Mouse (Mus musculus): ENCODE results near the gene N4bp2.

N4bp2 gene

DNA sequence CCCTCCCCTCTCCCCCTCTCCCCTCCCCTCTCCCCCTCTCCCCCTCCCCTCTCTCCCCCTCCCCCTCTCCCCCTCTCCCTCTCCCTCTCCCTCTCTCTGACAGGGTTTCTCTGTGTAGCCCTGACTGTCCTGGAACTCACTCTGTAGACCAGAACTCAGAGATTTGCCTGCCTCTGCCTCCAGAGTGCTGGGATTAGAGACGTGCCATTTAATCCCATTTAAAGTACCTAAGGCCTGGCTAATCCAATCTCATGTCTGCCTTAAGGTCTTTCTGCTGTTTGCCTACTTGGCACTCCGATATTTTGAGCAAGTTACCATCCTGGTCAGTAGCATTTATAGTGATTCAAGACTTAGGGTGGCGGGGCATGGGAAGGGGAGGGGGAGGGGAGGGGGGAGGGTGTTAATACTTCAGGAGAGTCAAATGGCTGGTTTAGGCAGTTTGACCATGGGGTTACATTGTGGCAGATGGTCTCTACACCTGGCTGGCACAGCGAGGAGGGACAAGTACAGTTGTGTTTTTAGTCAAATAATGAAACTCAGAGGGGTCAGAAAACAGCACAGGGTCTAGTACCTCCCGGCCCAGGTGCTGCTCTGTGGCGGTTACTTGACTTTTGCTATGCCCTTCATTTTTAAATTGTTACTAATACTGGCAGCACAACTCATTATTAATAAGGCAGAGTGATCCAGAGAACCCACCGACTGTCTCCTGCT is 99.1 kb downstream of the N4bp2 start:
- no peak for DNase-seq (ENCODE audit: low spot score in 2 of 2)

DNA sequence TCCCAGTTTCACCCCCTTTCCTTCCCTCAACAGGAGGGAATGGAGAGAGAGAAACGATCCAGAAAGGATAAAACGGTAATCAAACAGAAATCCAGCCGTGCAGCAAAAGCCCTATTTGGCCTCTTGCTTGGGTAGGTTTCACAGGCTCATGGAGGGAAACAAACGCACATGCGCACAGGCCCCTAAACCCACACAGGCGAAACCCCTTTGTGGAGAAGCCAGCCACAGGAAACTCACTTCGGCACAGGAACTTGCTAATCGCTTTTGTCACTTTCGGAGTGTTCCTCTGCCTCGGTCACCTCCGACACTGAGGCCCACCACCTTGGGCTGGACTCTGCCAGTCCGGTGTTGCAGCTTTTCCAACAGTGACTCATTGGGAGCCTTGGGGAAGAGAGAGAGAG is 100.0 kb downstream of the N4bp2 start:
- peak in 1 of 2 experiments; percentile 12 for DNase-seq (ENCODE audit: low spot score in 2 of 2)

DNA sequence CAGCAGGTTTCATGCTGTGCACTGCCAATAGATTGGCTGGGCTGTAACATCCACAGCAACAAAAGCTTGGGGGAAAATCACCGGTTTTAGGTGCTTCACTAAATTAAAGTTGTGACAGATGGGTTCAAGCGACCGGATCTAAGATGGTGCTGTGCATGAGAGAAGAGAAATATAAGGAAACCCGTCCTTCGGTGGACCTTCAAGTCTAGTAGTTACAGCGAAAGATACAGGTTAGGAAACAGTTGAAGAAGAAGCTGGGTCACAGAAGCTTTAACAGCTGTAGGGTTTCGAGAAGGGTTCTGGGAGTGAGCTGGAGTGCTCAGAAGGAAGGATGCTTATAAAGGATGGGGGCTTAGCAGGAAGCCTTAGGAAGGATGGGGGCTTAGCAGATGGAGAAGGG is 101.2 kb downstream of the N4bp2 start:
- no peak for DNase-seq (ENCODE audit: low spot score in 2 of 2)

DNA sequence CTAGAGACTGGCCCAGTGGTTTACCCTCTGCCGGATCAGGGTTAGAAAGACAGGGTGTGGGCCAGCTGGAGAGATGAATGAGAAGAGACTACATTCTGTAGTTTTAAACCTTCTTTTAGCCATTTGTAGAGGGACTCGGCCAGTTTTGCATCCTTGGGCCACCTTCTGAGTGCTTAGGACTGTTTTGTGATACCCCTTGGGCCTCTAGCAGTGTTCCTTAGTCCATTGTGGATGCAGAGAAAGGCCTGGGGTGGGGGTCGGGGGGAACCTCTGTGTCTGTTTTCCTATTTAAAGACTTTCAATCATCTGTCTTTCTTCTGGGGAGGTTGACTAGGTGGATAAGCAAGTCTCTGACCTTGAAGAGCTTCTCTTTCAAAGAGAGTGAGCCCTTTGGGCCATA is 101.6 kb downstream of the N4bp2 start:
- DNase-seq (ENCODE audit: low spot score in 2 of 2), result no peak

DNA sequence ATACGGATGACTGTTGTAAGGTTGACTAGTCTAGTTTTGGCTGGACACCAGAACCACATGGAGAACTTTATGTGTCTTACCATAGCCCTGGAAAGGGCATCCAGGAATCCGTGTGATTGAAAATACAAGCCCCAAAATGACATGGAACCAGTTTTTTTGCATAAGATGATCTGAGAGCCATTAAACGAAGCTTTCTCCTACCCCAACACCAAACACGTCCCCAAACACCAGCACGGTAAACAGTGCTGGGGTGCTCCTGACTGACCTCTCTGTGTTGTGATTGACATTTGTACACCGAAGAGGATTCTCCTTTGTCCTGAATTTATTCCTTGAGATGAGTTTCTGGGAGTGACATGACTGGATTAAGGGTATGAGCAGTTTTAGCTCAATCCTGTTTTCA is 103.3 kb downstream of the N4bp2 start:
- no peak for DNase-seq (ENCODE audit: low spot score in 2 of 2)

DNA sequence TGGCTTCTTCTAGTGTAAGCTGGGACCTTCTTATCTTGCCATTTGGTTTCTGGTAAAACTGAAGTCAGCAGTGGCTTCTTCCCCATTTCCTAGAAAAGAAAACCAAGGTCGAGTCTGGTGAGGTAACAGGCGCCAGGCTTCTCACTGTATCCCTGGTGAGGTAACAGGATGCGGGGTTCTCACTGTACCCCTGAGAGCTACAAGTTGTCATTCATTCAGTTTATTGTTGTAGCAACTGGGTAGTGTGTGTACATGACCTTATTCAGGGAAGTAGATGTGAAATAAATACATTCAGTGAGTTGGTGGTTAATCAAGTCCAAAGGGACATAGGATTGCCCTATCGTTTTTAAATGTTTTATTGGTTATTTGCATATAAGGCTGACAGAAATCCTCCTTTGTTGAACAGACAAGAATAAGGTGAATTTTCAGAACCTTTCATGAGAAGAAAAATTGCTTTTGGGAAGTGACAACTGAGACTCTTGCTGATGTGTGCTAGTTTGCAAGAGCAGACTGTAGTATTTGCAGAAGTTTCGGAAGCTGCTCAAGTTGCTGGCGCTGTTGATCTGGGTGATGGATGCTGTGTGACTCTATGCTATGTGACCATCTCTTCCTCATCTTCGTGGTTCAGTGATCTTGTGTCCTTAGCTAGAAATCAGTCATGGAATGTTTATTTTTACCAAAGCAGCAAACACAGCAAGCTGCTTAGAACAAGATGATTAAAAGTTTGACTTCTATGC is 104.2 kb downstream of the N4bp2 start:
- no peak for DNase-seq (ENCODE audit: low spot score in 2 of 2)

DNA sequence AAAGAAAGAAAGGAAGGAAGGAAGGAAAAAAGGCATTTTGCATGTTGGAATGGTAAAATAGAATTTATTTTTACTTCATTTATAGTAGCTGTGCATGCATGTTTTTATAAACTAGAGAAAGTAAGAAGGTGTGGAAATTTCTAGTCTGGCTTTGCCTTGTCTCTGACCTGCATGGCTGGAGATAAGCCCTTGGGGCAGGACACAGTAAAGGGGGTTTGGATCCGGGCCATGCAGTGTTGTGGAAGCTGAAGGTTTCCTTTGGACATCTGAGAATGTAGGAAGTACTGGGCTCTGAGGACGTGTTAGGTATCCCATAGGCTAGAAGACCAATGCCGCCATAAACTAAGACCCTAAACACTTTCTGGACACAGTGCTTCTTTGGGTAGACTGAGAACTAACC is 105.1 kb downstream of the N4bp2 start:
- no peak for DNase-seq (ENCODE audit: low spot score in 2 of 2)

DNA sequence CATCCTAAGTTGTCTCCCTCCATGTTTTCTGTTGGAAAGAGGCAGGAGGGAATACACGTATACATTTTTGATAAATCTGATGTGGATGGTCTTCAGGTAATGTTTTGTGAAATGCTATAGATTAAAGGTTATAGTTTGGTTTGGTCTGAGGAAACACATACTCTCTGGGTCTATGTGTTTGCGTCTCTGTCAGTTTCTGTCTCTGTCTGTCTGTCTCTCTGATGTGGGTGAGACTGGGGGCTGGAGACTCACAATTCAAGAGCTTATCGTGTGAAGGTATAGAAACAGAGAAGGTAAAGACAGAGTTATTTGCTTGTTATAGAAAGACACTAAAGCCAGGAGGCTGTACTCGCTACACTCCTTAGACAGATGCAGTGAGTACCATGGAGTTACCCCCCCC is 106.3 kb downstream of the N4bp2 start:
- DNase-seq (ENCODE audit: low spot score in 2 of 2), result no peak

DNA sequence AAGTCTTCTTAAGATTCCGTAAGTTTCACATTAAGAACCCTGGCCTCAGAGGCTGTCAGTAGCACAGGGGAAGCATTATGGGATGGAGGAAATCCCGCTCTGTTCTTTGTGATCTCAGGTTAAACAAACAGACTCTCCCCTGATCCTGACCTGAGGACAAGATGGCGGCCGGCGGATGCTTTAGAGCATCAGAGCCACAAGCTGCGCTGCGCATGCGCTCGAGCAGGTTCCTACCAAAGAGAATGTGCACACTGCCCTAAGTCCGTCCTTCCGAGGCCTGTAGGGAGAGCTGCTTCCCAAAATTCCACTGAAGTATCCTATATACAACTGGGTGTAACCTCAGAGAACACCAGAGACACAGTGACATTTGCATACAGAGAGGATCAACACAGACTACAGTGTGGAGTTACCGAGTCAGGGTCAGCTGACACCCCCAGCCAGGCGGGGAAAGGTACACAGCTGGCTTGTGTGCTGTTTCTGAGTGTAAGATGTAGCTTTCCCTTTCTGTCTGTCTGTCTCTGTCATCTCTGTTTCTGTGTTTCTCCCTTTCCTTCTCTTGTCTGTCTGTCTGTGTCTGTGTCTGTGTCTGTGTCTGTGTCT is 108.1 kb downstream of the N4bp2 start:
- DNase-seq (ENCODE audit: low spot score in 2 of 2), result no peak

DNA sequence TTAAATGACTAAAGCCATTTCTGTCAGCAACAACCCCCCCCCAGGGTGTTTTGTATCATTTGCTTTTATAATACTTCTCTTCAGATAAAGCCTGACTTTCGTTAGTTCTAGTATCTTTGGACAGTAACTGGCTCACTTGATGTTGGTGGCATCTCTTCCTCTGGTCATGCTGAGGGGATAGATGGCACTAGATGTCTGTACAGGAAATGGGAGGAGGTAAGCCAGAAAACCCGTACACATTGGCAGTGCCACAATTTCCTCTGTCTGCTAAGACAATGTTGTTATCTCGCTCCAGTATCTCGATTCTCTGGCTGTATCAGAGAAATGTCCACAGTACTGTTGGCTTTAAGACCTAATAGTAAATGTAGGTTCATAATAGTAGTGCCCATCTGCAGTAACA is 109.9 kb downstream of the N4bp2 start:
- DNase-seq (ENCODE audit: low spot score in 2 of 2), result no peak

DNA sequence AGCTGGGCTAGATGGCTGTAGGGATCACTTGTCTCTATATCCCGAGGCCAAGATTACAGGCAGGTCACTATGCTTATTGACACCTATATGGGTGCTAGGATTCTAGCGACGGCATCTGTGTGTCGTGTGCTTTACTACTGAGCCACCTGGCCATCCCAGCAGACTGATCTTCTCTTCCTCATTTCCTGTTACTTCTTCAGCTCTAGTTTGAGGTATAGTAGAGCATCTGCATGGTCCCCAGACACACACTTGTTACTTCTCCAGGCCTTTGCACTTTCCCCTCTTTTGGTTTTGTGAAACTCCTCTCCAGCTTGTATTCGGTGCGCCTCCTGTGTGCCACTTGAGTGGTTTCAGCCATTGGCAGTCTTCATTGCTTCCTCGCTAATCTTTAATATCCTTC is 111.9 kb downstream of the N4bp2 start:
- no peak for DNase-seq (ENCODE audit: low spot score in 2 of 2)

DNA sequence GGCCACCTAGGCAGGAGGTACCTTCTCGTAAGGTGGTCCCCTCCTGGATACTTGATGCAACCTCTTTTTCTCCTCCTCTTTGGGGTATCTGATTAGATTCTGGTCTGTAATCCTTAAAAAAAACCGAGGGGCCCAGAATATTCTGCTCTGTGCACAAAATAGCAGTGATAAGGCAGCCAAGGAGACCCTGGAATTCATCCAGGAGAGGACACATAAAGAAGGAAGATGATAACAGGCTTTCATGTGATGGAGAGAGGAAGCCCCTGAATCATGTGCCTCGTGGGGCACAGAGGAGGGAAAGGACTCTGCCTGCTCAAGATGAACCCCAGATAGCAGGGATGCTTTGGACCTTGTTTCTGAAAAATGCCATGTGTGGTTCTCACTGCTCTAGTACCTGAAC is 115.0 kb downstream of the N4bp2 start:
- no peak for DNase-seq (ENCODE audit: low spot score in 2 of 2)
